Mouse (Mus musculus) monocyte, adult 59 days (primary cell): ENCODE results near the gene Egfl8. TPM values are rescaled to one million over a fixed set of nuclear protein-coding genes. Genes with fewer than 3 reads are reported as not detected.

Experiments used
- total RNA-seq, 2 experiments: library from RNA; stranded (reverse); gene quantifications; one replicate each; pipeline ENCODE4 v1.2.4; 2023

The Egfl8 gene
- 1 to 10 TPM; 8.9 to 9.4 TPM for total RNA-seq

GRCm38 (mm10) chr17:34615871-34616270, at the start of gene Egfl8:
Gene Egfl8 (minus strand): TSS chr17:34615971.

GRCm38 (mm10) chr17:34646906-34647787, 31.4 kb upstream of the Egfl8 start, which contains the start of gene Atf6b:
Gene Atf6b (plus strand): TSS chr17:34647146.

GRCm38 (mm10) chr17:34644608-34645007, 28.8 kb upstream of the Egfl8 start, which contains the start of gene Fkbpl:
Gene Fkbpl (plus strand): TSS chr17:34644764.

GRCm38 (mm10) chr17:34629221-34629751, 13.5 kb upstream of the Egfl8 start, which contains the start of gene Prrt1:
Gene Prrt1 (plus strand): TSS chr17:34629533.

GRCm38 (mm10) chr17:34627943-34628643, 12.3 kb upstream of the Egfl8 start, which contains the start of gene Ppt2:
Gene Ppt2 (minus strand): TSS chr17:34628510.

GRCm38 (mm10) chr17:34604061-34604508, 11.7 kb downstream of the Egfl8 start, which contains the start of gene Agpat1:
Gene Agpat1 (plus strand): TSS chr17:34604262.

GRCm38 (mm10) chr17:34603375-34604060, 12.3 kb downstream of the Egfl8 start, which contains the start of gene Rnf5:
Gene Rnf5 (minus strand): TSS chr17:34603690.

GRCm38 (mm10) chr17:34597566-34598095, 18.1 kb downstream of the Egfl8 start, which contains the start of gene Ager:
Gene Ager (plus strand): TSS chr17:34597862.

GRCm38 (mm10) chr17:34591029-34591993, 24.5 kb downstream of the Egfl8 start, which contains the start of gene Pbx2:
Gene Pbx2 (plus strand): TSS chr17:34591266.

GRCm38 (mm10) chr17:34589681-34590101, 26.1 kb downstream of the Egfl8 start, which contains the start of gene Gpsm3:
Gene Gpsm3 (plus strand): TSS chr17:34589806.

GRCm38 (mm10) chr17:34564003-34564421, 51.8 kb downstream of the Egfl8 start, which contains the start of gene Notch4:
Gene Notch4 (plus strand): TSS chr17:34564268.

Other genes starting within 250 kb of the Egfl8 start
- gene Btnl1, start 238.8 kb downstream of the Egfl8 start, total RNA-seq = under 1 TPM; 0.45 to 0.58 TPM
- 1 to 10 TPM in 1 of 2 experiments, not detected in 1; 1.3 TPM for gene BC051142, start 217.2 kb downstream of the Egfl8 start, total RNA-seq
- gene Btnl4, start 138.7 kb downstream of the Egfl8 start, total RNA-seq = 1 to 10 TPM; 2.7 to 3.6 TPM
- gene Btnl6, start 98.6 kb downstream of the Egfl8 start, total RNA-seq = 1 to 10 TPM; 2.4 to 2.8 TPM
- gene Notch4, start 51.7 kb downstream of the Egfl8 start, total RNA-seq = 1 to 10 TPM; 1.2 to 1.4 TPM
- gene Gpsm3, start 26.2 kb downstream of the Egfl8 start, total RNA-seq = 100 to 1,000 TPM; 180 to 199 TPM
- gene Pbx2, start 24.7 kb downstream of the Egfl8 start, total RNA-seq = 10 to 100 TPM; 54.3 to 59.8 TPM
- gene Ager, start 18.1 kb downstream of the Egfl8 start, total RNA-seq = 1 to 10 TPM; 3.5 to 4.1 TPM
- gene Rnf5, start 12.3 kb downstream of the Egfl8 start, total RNA-seq = 10 to 100 TPM; 41.0 to 43.3 TPM
- 10 to 100 TPM; 53.8 to 60.2 TPM for gene Agpat1, start 11.7 kb downstream of the Egfl8 start, total RNA-seq
- gene Ppt2, start 12.5 kb upstream of the Egfl8 start, total RNA-seq = 100 to 1,000 TPM; 117 to 128 TPM
- gene Prrt1, start 13.6 kb upstream of the Egfl8 start, total RNA-seq = 1 to 10 TPM in 1 of 2 experiments, under 1 TPM in 1; 0.79 to 1.2 TPM
- gene Fkbpl, start 28.8 kb upstream of the Egfl8 start, total RNA-seq = 1 to 10 TPM; 7.5 to 9.4 TPM
- gene Atf6b, start 31.2 kb upstream of the Egfl8 start, total RNA-seq = 100 to 1,000 TPM in 1 of 2 experiments, 10 to 100 TPM in 1; 99.5 to 108 TPM
- under 1 TPM; 0.24 to 0.37 TPM for gene Tnxb, start 54.6 kb upstream of the Egfl8 start, total RNA-seq
- 10 to 100 TPM in 1 of 2 experiments, 1 to 10 TPM in 1; 5.0 to 25.9 TPM for gene C4b, start 127.9 kb upstream of the Egfl8 start, total RNA-seq
- not detected for gene Cyp21a1, start 188.6 kb upstream of the Egfl8 start, total RNA-seq
- 10 to 100 TPM; 64.1 to 71.7 TPM for gene Stk19, start 221.0 kb upstream of the Egfl8 start, total RNA-seq
- gene Dxo, start 221.0 kb upstream of the Egfl8 start, total RNA-seq = 10 to 100 TPM; 48.5 to 48.9 TPM
- gene Skiv2l, start 234.2 kb upstream of the Egfl8 start, total RNA-seq = 10 to 100 TPM; 83.5 to 92.5 TPM
- gene Nelfe, start 234.4 kb upstream of the Egfl8 start, total RNA-seq = 10 to 100 TPM; 21.6 to 31.4 TPM
- gene Cfb, start 246.5 kb upstream of the Egfl8 start, total RNA-seq = 10 to 100 TPM; 10.9 to 15.3 TPM